Mouse (Mus musculus): Measurements from ENCODE around the gene Mt3.

Mt3 gene

DNA sequence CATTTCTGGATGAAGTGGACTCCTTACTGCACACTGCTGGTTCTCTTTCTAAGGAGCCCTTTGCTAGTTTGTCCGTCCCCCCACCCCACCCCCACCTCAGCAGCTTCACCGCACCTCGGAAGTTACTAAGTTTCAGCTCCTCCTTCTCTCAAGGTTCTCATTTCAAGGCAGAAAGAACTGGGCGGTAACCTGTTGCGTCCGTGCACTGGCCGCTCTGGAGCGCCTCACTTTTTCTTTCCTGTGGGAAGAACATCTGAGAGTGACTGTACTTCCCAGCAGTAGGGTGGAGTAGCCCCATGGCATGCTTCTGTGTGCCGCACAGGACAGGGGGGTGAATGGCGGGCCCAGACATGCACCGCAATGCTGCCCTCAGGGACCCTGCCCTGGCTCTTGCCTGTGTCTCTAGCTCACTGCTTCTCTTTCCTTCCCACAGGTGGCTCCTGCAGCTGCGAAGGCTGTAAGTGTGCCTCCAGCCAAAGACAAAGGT is 32.0 kb downstream of the Mt3 start:
- DNase-seq (ENCODE audit: extremely low read depth, low read depth): no peak

DNA sequence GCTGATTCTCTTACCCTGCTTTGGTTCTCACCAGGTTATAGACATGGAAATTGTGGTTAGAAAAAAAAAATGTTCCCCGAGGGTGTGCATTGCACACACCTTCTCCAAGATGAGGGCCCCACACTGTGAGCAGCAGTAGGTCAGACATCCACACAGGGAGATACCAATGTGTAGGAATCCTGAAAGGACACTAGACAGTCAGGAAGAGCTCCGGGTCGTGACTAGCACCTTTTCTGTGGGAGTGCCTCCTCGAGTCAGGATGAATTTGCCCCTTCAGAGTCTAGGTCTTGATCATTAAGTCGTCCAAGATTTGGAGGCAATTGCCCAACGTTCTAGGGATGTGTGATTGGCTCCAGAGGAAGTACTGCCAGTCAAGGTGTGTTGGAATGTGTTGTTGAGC is 33.4 kb downstream of the Mt3 start:
- DNase-seq (ENCODE audit: extremely low read depth, low read depth): no peak

DNA sequence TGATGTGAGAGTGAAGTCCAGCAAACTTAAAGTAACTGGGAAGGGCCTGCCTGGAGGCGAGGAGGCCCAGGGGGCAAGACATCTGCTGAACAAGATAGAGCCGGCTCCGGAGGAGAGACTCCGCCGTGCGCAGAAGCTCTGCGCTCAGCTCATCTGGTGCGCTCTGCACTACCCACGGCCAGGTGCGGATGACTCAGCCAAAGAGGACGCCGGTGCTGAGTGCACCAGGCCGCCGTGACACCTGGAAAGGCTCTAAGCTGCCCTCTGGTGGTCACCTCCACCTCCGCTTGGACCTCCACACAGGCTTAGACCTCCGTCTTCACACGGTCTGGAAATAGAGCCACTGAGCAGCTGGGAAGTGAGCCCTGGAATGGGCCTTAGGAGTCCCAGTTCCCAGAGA is 34.1 kb downstream of the Mt3 start:
- no peak for DNase-seq (ENCODE audit: extremely low read depth, low read depth)

DNA sequence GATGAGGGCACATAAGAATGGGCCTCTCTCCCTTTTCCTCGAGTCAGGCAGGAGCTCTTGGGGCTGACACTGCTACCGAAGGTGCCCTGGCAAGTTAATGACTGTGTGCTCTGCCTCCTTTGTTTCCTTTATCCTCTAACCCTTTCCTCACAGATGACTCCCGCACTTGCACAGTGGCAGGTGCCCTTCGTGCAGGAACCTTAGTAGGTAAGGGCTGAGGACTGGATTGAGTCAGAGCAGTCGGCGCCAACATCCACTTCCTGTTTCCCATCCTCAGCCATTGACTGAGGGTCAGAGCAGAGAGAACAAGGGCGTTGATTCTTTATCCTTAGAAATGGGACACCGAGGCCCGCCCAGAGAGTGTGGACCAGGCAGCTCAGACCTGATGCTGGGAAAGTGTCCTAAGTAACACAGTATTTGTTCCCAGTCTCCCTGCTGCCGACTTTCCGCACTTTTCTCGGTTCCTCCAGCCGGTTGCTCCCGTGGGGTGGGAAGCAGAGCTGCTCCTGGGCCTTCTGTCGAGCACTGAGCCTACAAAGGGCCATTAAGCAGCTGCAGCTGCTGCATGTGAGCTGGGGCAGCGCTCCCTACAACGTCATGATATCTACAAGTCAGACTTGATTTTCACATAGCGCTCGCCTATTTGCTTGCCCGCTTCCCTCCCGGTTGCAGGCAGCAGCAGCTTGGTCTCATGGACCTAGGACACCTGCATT is 35.0 kb downstream of the Mt3 start:
- DNase-seq (ENCODE audit: extremely low read depth, low read depth): no peak

DNA sequence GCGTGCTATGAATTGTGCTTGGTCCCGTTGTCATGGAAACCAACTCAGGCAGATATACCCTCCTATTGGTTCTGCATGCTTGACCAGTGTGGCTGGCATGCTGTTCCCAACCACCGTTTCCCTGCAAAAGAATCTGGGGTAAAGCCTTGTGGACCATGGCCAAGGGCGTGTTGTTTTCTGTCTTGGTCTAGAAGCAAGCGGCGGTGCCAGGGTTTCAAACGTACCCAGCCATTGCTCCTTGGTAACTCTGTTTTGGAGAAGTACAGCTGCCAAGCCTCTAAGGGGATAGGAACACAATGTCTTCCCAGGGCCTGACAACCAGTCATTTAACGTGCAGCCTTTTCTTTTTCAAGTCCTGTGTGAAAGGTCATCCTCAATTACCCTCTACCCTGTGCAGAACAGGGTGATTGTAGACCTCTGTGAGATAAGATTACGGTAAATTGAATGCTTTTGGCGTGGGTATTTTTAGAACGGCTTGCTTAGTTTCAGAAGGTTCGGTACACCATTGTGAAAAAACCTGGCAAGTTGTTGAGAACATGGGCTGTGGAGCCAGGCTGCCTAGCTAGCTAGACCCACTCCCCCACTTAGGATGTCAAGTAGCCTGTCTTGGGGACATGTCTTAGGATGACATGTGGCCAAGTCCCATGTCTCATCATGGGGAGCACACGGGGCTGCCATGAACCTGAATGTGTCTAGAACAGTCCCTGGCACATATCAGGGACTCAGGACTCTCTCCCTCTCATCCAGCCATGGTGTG is 37.0 kb downstream of the Mt3 start:
- DNase-seq (ENCODE audit: extremely low read depth, low read depth): no peak

DNA sequence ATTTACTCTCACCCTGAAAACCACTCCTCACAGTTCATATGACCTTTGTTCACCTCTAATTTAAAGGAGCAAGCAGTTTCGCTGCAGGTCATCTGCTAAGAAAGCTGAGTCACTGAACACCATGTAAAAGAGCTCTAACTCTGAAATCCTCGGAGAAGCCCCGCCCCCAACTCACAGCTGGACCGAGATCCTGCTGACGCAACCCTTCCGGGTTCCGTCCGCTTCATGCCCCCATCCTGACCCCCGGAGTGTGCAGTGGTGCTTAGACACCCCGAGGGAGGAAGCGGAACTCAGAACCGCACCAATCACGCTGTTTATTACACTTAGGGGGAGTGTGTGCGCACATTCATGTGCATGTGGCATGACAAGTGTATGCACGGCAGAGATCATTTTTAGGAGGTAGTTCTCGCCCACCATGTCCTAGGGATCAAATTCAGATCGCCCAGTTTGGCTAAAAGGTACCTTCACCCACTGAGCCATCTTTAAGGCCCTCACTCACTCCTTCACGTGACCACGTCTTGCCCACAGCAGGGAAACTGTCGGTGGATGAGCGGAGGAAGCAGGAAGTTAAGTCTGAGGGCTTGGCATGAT is 38.8 kb downstream of the Mt3 start:
- peak; percentile 71 for DNase-seq (ENCODE audit: extremely low read depth, low read depth)

DNA sequence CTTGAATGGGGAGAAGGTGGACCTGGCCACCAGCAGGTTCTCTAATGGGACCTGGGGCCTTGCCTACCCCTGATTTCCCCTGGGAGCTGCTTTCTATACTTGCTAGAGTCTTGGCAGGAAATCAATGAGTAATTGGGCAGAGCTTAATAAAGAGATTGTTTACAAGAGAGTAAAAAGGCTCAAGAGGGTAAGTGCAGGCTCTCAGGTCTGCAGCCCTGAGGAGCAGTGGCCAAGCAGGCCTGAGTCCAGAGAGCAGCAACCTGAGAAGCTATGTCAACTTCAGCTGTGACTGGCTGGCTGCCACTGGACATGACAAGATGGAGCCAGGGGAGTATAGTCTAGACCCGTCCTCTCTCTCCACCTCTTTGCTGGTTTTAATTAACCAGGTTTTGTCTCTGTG is 40.5 kb downstream of the Mt3 start:
- no peak for DNase-seq (ENCODE audit: extremely low read depth, low read depth)

DNA sequence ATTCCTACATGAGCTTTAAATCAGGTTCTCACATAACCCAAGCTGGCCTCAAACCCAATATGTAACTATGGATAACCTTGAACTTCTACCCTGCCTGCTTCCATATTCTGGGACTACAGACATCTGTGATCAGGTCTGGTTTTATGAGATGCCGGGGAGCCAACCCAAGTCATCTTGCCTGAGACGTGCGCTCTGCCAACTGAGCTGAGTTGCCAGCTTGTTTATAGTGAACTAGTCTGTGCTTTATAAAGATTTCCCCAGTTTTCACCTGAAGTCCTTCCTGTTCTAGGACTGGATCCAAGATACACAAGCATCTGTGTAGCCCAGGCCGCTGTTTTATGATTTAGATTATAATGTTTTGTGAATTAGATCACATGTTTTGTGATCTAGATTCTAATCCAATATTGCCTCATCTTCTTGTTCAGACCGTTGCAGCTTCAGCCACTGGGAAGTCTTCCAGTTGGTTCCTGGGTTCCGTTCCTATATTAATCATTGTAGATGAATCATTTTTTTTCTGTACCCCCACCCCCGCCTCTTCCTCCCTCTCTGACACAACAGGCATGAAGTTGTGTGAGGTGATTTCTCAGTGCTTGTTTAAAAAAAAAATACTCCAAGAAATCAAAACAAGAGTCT is 42.3 kb downstream of the Mt3 start:
- no peak for DNase-seq (ENCODE audit: extremely low read depth, low read depth)

DNA sequence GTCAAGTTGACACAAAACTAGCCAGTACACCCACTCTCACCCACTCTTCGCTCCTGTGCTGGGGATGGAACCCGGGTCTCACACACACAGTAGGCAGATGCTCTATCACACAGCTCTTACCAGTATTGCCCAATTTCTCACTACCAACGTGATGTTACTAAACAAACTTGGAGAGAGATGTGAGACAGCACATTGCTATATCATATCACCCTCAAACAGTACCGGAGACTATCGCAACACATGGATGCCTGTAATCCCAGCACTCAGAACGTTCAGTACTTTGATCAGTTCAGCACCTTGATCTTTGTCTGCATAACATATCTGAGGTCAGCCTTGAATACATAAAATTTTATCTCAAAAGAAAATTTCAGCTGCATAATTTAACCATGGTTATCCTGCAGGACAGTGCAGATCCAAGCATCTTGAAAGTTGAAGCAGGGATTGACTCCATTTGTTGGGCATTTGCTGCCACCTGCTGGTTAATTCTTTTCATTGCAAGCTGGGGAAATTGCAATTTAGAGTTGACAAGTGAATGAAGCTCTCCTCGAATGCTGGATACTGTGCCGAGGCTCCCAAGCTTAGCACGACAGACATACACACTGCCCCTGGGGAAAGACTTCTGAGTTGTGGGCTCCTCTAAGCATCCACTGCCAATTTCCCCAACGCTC is 46.9 kb downstream of the Mt3 start:
- DNase-seq (ENCODE audit: extremely low read depth, low read depth): peak; percentile 64

Measured in MEL-GATA-1-ER (cell line).